Mouse (Mus musculus): ENCODE data around the gene Large1.

DNA sequence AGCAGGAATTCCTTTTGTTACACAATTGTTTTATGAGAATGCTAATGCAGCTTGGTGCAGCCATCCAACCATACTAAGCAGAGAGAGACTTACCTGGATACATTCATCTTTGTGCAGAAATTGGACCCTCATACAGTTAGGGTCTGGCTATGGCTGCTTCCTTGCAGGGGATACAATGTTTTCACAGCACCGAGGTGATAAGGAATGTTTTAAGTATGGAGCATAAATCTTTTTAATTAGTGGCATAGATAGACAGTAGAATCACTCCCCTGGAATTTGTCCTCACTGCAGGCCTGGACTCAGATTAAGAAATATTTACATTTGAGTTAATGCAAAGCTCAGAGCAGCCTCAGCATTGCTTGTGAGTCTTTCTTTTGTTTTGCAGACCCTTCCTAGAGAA is 47.0 kb upstream of the Large1 start:
- TF ChIP-seq CTCF (IDR thresholded peaks at IDR 0.05; ENCODE audit: low read depth): no peak
- TF ChIP-seq EP300 (optimal IDR thresholded peaks at IDR 0.05): no peak

Measured in stomach, postnatal 0 days (tissue).